Mouse (Mus musculus): ENCODE results near the gene Xiap. TPM values are rescaled to one million over a fixed set of nuclear protein-coding genes. Genes with fewer than 3 reads are reported as not detected.
A peak's percentile ranks its signal among the peaks of the same experiment; 100 is the strongest.
"Not testable (repeated sequence)": the region's sequence is repeated elsewhere in the genome, so short reads cannot be mapped to it uniquely, and the experiment has no call there.

The Xiap gene
- total RNA-seq (2021), result 45.4 and 55.7 TPM in 2 replicates
- long read RNA-seq, partial matches to known transcripts, result 1 of 8 reads
- long read RNA-seq, other reads (novel, unspliced or antisense), result 7 of 8 reads

- DNase-seq, result no peak
These were observed at the start of gene Xiap for GRCm38 (mm10) chrX:42059282-42060068. Gene Xiap (plus strand): TSS chrX:42059679.

- no peak for DNase-seq
These were observed 46.7 kb upstream of the Xiap start for GRCm38 (mm10) chrX:42012677-42013208.

- no peak for DNase-seq
These were observed 45.7 kb upstream of the Xiap start for GRCm38 (mm10) chrX:42013776-42014175.

GRCm38 (mm10) chrX:42014502-42014901 is 45.0 kb upstream of the Xiap start:
- DNase-seq, result no peak

GRCm38 (mm10) chrX:42018030-42018429 is 41.4 kb upstream of the Xiap start:
- DNase-seq, result no peak

DNA sequence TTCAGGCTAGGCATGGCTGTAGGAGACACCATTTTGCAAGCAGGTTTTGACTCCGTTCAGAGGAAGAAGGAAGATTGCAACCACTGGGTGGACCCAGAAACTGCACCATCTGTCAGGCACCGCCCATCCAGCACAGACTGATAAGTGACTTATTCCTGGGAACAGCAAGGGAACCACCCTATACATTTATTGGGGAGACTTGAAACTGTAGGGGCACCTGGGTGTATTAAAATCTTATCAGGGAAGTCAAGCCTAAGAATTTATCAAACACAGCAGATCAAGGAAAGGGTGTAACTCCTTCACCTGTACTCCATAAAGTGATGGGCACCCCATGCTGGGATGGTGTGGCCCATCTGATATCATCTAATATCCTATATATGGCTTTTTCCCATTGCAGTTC is 40.0 kb upstream of the Xiap start:
- DNase-seq, result no peak

- DNase-seq, result not testable (repeated sequence)
These were observed 33.6 kb upstream of the Xiap start for GRCm38 (mm10) chrX:42025802-42026440.

DNA sequence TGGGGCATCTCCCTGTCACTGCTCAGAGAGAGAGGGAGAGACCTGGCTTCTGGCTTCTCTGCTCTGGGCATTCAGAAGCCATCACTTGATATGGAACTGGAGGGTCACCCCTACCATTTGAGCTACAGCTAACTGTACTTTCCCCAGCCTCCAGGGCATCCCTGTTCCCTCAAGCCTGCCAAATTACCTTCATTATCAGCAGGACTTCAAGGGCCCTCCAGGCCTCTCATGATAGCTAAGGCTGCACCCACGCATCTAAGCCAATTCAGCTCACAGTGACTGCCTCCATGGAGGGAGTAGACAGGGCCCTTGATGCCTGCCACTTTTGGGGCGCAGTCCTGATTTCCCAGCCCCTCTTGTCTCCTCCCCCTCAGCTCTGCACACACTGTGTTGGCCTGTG is 32.5 kb upstream of the Xiap start:
- DNase-seq, result not testable (repeated sequence)

GRCm38 (mm10) chrX:42033111-42033693 is 26.3 kb upstream of the Xiap start:
- peak; percentile 78 for DNase-seq

GRCm38 (mm10) chrX:42033911-42034310 is 25.6 kb upstream of the Xiap start:
- DNase-seq, result no peak

GRCm38 (mm10) chrX:42039481-42039880 is 20.0 kb upstream of the Xiap start:
- DNase-seq, result no peak

- no peak for DNase-seq
These were observed 14.5 kb upstream of the Xiap start for GRCm38 (mm10) chrX:42044935-42045334.

- DNase-seq, result no peak
These were observed 8.5 kb upstream of the Xiap start for GRCm38 (mm10) chrX:42050652-42051643.

DNA sequence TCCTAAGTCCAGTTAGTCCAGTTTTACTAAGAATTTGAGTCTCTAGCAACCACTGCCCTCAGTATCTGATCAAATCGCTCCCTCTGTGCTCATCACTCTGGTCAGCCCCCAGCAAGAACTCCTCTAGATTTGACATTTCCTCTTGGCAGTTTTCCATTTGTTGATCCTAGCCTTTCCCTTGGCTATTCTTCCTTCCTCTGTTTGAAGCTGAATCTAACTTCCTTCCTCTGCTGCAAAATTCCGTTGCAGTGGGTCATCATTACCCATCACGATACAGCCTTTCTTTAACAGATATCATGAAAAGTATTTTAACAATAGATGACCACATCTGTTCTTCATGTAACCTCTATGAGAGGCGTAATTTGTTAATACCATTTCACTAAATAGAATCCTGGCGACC is 2.5 kb upstream of the Xiap start:
- DNase-seq, result no peak

DNA sequence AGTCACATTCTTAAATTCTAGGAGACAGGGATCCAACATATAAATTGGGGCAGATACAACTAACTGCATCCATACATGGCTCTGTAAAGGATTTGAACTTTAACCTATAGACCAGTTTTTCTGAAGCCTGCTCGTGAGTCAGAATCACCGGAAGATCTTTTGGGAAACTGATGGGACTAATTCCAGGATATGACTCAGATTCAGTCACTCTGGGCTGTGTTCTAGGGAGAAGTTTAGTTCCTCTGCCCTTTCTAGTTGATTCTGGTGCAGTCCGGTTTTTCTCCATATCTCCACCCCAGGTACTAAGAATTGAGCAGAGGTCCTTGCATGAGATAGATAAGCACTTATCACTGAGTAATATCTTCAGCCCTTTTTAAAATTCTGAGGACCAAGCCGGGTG is 1.6 kb upstream of the Xiap start:
- DNase-seq, result no peak

DNA sequence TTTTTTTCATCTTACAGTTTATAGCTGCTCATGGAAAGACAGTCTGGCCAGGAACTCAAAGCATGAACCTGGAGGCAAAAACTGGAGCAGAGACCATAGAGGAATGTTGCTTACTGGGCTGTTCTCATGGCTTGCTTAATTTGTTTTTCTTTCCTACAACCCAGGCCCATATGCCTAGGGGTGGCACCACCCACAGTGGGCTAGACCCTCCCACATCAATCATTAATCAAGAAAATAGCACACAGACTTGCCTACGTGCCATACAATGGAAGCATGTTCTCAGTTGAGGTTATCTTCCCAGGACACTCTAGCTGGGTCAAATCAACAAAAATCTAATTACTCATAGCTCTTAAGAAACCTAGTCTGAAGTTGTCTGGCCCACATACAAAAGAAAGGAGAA is 4.1 kb downstream of the Xiap start:
- no peak for DNase-seq

GRCm38 (mm10) chrX:42065086-42065485 is 5.6 kb downstream of the Xiap start:
- no peak for DNase-seq

GRCm38 (mm10) chrX:42066771-42067170 is 7.3 kb downstream of the Xiap start:
- no peak for DNase-seq

DNA sequence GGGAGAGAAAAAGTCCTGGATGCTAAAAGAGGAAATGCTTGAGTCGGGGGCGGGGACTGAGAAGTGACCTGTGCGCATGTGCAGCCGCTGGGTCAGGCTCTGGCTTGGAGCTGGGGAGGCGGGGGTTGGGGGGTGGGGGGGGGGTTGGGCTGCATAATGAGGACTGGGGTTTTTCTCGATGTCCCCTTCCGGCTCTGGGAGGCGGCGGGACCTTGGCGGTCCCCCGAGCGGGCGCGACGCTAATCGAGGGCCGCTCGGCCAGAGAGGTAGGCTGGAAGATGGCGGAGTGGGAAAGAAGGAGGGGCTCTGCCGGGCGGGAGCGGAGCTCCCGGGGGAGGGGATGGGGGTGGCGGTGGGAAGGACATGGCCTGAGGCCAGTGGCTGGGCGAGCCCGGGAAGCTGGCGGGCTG is 8.3 kb downstream of the Xiap start:
- DNase-seq, result peak; percentile 76

- peak; percentile 70 for DNase-seq
These were observed 8.9 kb downstream of the Xiap start for GRCm38 (mm10) chrX:42068201-42068874.

DNA sequence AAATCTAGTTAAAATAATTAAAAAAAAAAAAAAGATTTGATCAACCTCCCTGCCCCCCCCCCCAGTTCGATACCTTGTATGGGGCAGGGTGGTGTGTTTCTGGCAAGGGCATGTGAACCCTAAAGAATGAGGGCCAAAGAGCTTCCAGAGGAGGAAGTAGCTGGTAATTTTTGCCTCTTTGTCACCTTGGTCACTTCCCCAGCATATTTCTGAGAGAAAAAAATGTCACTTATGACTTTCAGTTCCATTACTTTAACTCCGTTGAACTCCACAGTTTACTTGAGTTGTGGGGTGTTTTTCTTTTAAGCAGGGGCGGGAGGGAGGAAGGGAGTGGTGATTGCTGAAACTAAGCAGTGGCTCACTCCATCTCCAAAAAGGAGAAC is 9.4 kb downstream of the Xiap start:
- DNase-seq, result no peak
